Comparison of ENCODE assay signal across 9 mouse cellular contexts in genomic region chrX:56572465-56572864, GRCm38 (mm10). TPM values are rescaled to one million over a fixed set of nuclear protein-coding genes. Genes with fewer than 3 reads are reported as not detected.
DNase-seq lines count a peak whose midpoint lies in the region; ATAC-seq and TF ChIP-seq lines count a peak whose summit lies in the region.
"Had no signal": no experiment of that assay in that cellular context is flagged by ENCODE, and none has a peak within 500 bp of the region (broad histone marks: within the 10 kb centered on the region; RNA-seq: fewer than 3 reads in every experiment).

No protein-coding gene starts in this region.

- H3K27me3 ChIP-seq in forebrain, postnatal 0 days (ENCODE audit: insufficient read depth, low read length): no peaks in the 10 kb centered on the region
- H3K27me3 ChIP-seq in forebrain, embryonic 10.5 days (ENCODE audit: poor library complexity, severe bottlenecking): no peaks in the 10 kb centered on the region
- no peaks in the 10 kb centered on the region for H3K27me3 ChIP-seq in embryonic facial prominence, embryonic 10.5 days (replicated peaks; ENCODE audit: low read depth, poor library complexity, severe bottlenecking)

- H3K4me1 ChIP-seq in forebrain, postnatal 0 days (ENCODE audit: insufficient read depth): no peaks in the 10 kb centered on the region
- no peaks in the 10 kb centered on the region for H3K4me1 ChIP-seq in forebrain, embryonic 10.5 days
- H3K4me1 ChIP-seq in embryonic facial prominence, embryonic 10.5 days: no peaks in the 10 kb centered on the region

- 0 out of 2 replicates have a peak, but pooled peaks have one; percentile 26 for TF ChIP-seq CTCF in forebrain, postnatal 0 days (IDR thresholded peaks at IDR 0.05; ENCODE audit: low read depth)

- 27% methylated on average over 6 of the region's 6 CpGs for WGBS in forebrain, postnatal 0 days
- WGBS in forebrain, embryonic 10.5 days: 18% methylated on average over 6 of the region's 6 CpGs
- WGBS in embryonic facial prominence, embryonic 10.5 days: 19% methylated on average over 6 of the region's 6 CpGs

- no peak overlapping the region for H3K4me3 ChIP-seq in forebrain, postnatal 0 days (ENCODE audit: low read depth, low read length)
- no peak overlapping the region for H3K4me3 ChIP-seq in forebrain, embryonic 10.5 days
- no peak overlapping the region for H3K4me3 ChIP-seq in embryonic facial prominence, embryonic 10.5 days

- ATAC-seq in forebrain, postnatal 0 days: no peak
- peak; percentile 65 for ATAC-seq in megakaryocyte progenitor cell, adult 5-6 weeks (replicated peaks; ENCODE audit: poor library complexity)

- H3K4me2 ChIP-seq in forebrain, postnatal 0 days (ENCODE audit: low read depth): no peak overlapping the region

- no peak overlapping the region for H3K27ac ChIP-seq in forebrain, postnatal 0 days (ENCODE audit: low read depth, low read length)
- H3K27ac ChIP-seq in forebrain, embryonic 10.5 days: no peak overlapping the region
- no peak overlapping the region for H3K27ac ChIP-seq in embryonic facial prominence, embryonic 10.5 days (replicated peaks)

- no peak overlapping the region for H3K9ac ChIP-seq in forebrain, postnatal 0 days

- DNase-seq in forebrain, postnatal 0 days: no peak
- DNase-seq in forebrain, embryonic 10.5 days (ENCODE audit: extremely low spot score, low spot score): no peak
- peak; percentile 43 for DNase-seq in testis, postnatal 10 days (ENCODE audit: low spot score)
- DNase-seq in testis, postnatal 14 days (ENCODE audit: low spot score): no peak
- peak; percentile 24 for DNase-seq in embryonic facial prominence, embryonic 10.5 days (ENCODE audit: low spot score)
- no peak for DNase-seq in layer of hippocampus, postnatal 10 days (ENCODE audit: low spot score in 2 of 2)
- no peak for DNase-seq in frontal cortex, adult 2 months (ENCODE audit: extremely low spot score in 1 of 2, low spot score in 1 of 2)

- no peaks in the 10 kb centered on the region for H3K9me3 ChIP-seq in forebrain, postnatal 0 days (ENCODE audit: low read length)
- H3K9me3 ChIP-seq in forebrain, embryonic 10.5 days: no peaks in the 10 kb centered on the region; the same call in 1 of the 2 replicates
- H3K9me3 ChIP-seq in embryonic facial prominence, embryonic 10.5 days: no peaks in the 10 kb centered on the region

- no peaks in the 10 kb centered on the region for H3K36me3 ChIP-seq in forebrain, postnatal 0 days (ENCODE audit: insufficient read depth)
- no peaks in the 10 kb centered on the region for H3K36me3 ChIP-seq in forebrain, embryonic 10.5 days (replicated peaks)
- H3K36me3 ChIP-seq in embryonic facial prominence, embryonic 10.5 days (replicated peaks): no peaks in the 10 kb centered on the region

RNA-seq across cellular contexts. Expression of gene Gm648, which starts 23.1 kb away (rescaled TPM):
- not detected in 2 replicates for total RNA-seq in forebrain, postnatal 0 days (2014; rRNA removed)
- 0.28 TPM in 1 of 2 replicates, not detected in the other for polyA plus RNA-seq in forebrain, postnatal 0 days (2015; fragmentation: Nextera tagmentation; extraction: Ambion mirVana)
- not detected in 2 replicates for polyA plus RNA-seq in forebrain, embryonic 10.5 days (2016; fragmentation: Nextera tagmentation; extraction: Ambion mirVana)
- polyA plus RNA-seq in embryonic facial prominence, embryonic 10.5 days (2016; fragmentation: Nextera tagmentation; extraction: Ambion mirVana): not detected in 2 replicates
- total RNA-seq in megakaryocyte progenitor cell, adult 5-6 weeks (2015): not detected in 2 replicates
- not detected in 2 replicates for total RNA-seq in megakaryocyte progenitor cell, adult 5-6 weeks (2017)
- not detected for total RNA-seq in layer of hippocampus, postnatal 10 days (2021)
- 0.17 TPM in 1 of 2 replicates, not detected in the other for polyA plus RNA-seq in frontal cortex, adult 2 months (2012; rRNA removed)
- total RNA-seq: layer of hippocampus, postnatal 25 days had no signal

RNA-seq across cellular contexts. Expression of gene Mmgt1, which starts 25.4 kb away (rescaled TPM):
- 59.4 and 71.8 TPM in 2 replicates for total RNA-seq in forebrain, postnatal 0 days (2014; rRNA removed)
- 31.5 and 36.3 TPM in 2 replicates for polyA plus RNA-seq in forebrain, postnatal 0 days (2015; fragmentation: Nextera tagmentation; extraction: Ambion mirVana)
- 42.7 and 42.8 TPM in 2 replicates for polyA plus RNA-seq in forebrain, embryonic 10.5 days (2016; fragmentation: Nextera tagmentation; extraction: Ambion mirVana)
- polyA plus RNA-seq in embryonic facial prominence, embryonic 10.5 days (2016; fragmentation: Nextera tagmentation; extraction: Ambion mirVana): 34.4 and 37.1 TPM in 2 replicates
- 27.2 and 27.8 TPM in 2 replicates for total RNA-seq in megakaryocyte progenitor cell, adult 5-6 weeks (2015)
- 24.0 and 24.4 TPM in 2 replicates for total RNA-seq in megakaryocyte progenitor cell, adult 5-6 weeks (2017)
- total RNA-seq in layer of hippocampus, postnatal 10 days (2021): 10 to 100 TPM; 35.0 to 37.1 TPM
- polyA plus RNA-seq in frontal cortex, adult 2 months (2012; rRNA removed): 22.4 and 23.2 TPM in 2 replicates

RNA-seq across cellular contexts. Expression of gene Slc9a6, which starts 37.1 kb away (rescaled TPM):
- total RNA-seq in forebrain, postnatal 0 days (2014; rRNA removed): 76.4 and 98.7 TPM in 2 replicates
- polyA plus RNA-seq in forebrain, postnatal 0 days (2015; fragmentation: Nextera tagmentation; extraction: Ambion mirVana): 35.1 and 52.5 TPM in 2 replicates
- polyA plus RNA-seq in forebrain, embryonic 10.5 days (2016; fragmentation: Nextera tagmentation; extraction: Ambion mirVana): 9.3 and 10.2 TPM in 2 replicates
- 8.9 and 9.9 TPM in 2 replicates for polyA plus RNA-seq in embryonic facial prominence, embryonic 10.5 days (2016; fragmentation: Nextera tagmentation; extraction: Ambion mirVana)
- total RNA-seq in megakaryocyte progenitor cell, adult 5-6 weeks (2015): 8.8 and 9.5 TPM in 2 replicates
- 6.2 and 7.0 TPM in 2 replicates for total RNA-seq in megakaryocyte progenitor cell, adult 5-6 weeks (2017)
- total RNA-seq in layer of hippocampus, postnatal 10 days (2021): 10 to 100 TPM; 99.6 to 99.7 TPM
- 64.8 and 73.8 TPM in 2 replicates for polyA plus RNA-seq in frontal cortex, adult 2 months (2012; rRNA removed)

RNA-seq across cellular contexts. Expression of gene Gm10477, which starts 47.9 kb away (rescaled TPM):
- total RNA-seq in forebrain, postnatal 0 days (2014; rRNA removed): not detected in 2 replicates
- polyA plus RNA-seq in forebrain, postnatal 0 days (2015; fragmentation: Nextera tagmentation; extraction: Ambion mirVana): not detected in 2 replicates
- polyA plus RNA-seq in forebrain, embryonic 10.5 days (2016; fragmentation: Nextera tagmentation; extraction: Ambion mirVana): not detected in 2 replicates
- polyA plus RNA-seq in embryonic facial prominence, embryonic 10.5 days (2016; fragmentation: Nextera tagmentation; extraction: Ambion mirVana): not detected in 2 replicates
- total RNA-seq in megakaryocyte progenitor cell, adult 5-6 weeks (2015): not detected in 2 replicates
- total RNA-seq in megakaryocyte progenitor cell, adult 5-6 weeks (2017): not detected in 2 replicates
- not detected for total RNA-seq in layer of hippocampus, postnatal 10 days (2021)
- polyA plus RNA-seq in frontal cortex, adult 2 months (2012; rRNA removed): not detected in 2 replicates
- total RNA-seq: layer of hippocampus, postnatal 25 days had no signal

Comparison
In these comparisons a context has a peak if more than half of its experiments do, and no peak if none do; other contexts are left out.
1. DNase-seq: peak in testis, postnatal 10 days (single experiment) and embryonic facial prominence, embryonic 10.5 days (single experiment); none in forebrain, postnatal 0 days (single experiment), forebrain, embryonic 10.5 days (single experiment), testis, postnatal 14 days (single experiment), layer of hippocampus, postnatal 10 days (0 of 2) and frontal cortex, adult 2 months (0 of 2).